1 mouse cellular context compared by ENCODE assay signal in genomic region chr15:79245321-79245720, GRCm38 (mm10).
TF ChIP-seq lines count a peak whose summit lies in the region.

No protein-coding gene starts in this region.

TF ChIP-seq in myocyte, 11 proteins besides CTCF, POLR2A, EP300 and RAD21 (continued from another document):
- TF ChIP-seq MYOD1 (IDR thresholded peaks at IDR 0.05; ENCODE audit: control insufficient read depth in 1 of 3, insufficient read length in 2 of 3, low read depth in 2 of 3), result peak in 2 of 3 experiments; percentile 55 to 80
- TF ChIP-seq MAX (IDR thresholded peaks at IDR 0.05; ENCODE audit: low read depth), result no peak
- TF ChIP-seq MYOG (IDR thresholded peaks at IDR 0.05; ENCODE audit: control insufficient read depth in 1 of 3, insufficient read depth in 1 of 3, insufficient read length in 2 of 3, low read depth in 2 of 3), result peak; percentile 56 to 92 (median 59)
